Mouse (Mus musculus) thymus, postnatal 4 days (tissue): ENCODE measurements at regions not wholly inside any gene's neighbourhood (a gene's known extent, or its start where the extent isn't known, plus 50 kb on each side); places are given as distances from the start of the nearest gene placed in this dataset.

Experiments
- DNase-seq: peaks from one replicate; pipeline ENCODE4 v3.0.0; 2021

DNA sequence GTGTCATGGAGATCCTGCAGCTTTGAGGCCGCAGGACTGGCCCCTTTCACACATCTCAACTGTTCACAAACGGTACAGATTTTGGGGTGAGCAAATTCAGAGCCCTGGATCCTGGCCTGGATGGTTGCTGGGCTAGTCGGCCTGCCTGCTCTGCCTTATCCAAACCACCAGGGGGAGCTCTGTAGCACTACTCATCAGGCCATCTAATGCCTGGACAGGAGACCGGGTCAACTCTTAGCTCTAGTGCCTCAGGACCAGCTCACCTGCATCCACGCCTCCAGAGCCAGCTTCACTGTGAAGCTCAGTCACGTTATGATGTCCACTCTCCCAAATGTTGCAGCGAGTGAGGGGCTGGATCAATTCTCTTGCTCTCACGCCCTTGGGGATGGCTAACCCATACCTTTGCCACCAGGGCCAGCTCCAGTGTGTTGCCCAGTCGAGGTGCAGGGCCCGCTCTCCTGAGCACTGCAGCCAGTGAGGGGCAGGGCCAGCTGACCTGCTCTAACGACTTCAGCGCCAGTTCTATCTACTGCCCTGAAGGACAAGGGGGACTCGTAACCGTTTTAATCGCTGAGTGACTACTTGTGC lies 206.8 kb downstream of the Etnk1 start:
- peak; percentile 60 for DNase-seq

DNA sequence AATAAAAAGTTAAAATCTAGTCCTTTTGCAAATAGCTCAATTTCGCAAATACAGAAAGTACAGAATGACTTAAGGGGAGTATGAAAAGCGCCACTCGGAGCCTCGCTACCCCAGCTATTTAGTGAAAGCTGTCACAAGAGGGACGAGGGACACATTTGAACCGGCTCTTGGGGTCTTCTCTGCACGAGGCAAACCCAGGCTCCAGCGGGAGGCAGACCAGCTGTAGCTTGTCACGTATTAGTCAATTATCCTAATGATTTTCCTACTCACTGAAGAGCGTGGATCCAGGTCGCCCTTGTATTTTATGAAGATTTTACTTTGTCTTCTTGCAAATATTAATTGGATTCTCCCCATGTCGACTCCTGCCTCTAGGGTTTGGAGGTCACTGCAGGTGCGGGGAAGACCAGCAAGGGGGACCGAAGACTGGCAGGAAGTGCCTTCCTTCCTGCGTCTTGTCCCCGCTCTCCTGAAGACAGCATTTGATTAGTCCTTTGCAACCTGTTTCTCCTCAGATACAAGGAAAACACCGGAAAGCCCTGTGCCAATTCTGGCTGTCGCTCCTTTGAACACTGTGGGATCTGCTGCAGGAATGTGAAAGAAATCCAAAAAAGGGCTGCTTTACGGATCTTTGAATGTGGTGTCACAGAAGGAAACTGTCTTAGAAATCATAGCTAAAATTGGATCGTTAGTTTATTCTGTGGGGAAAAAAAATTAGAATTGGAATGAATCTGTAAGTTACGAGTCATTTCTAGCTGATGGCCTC lies 209.1 kb downstream of the Etnk1 start:
- DNase-seq: no peak

DNA sequence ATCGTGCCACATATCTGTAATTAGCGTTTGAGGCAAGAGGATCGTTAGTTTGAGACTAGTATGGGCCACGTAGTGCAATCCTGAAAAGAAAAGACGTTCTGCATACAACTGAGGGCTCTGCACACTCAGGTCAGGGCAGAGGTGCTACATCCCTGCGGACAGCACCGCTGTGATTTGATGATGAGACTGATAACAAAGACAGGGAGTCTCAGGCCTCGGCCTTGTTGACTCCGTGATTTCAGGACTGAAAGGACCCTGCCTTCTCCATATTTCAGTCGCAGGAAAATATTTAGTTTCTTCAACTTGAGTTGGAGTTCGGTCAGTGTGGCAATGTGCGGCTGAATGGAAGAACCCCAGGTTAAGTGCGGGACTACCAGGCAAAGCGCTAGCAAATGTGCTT lies 210.1 kb downstream of the Etnk1 start:
- no peak for DNase-seq

DNA sequence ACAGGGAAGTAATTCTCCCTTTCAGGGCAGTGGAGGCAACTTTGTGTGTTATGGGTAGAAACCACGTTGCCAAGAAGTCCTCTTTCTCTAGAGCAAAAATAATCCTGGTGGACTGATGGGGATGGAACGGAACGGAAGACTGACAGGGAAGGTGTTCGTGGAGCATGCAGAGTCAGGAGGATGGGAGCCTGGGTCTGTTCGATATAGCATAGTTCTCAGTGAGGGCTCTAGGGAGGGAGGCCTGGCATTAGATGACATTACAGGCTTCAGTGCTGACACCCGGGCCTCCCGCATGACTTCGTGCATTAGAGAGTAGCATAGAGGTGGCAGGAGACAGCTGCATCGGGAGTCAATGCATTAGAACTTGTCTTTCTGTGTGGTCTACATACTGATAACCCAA lies 211.1 kb downstream of the Etnk1 start:
- no peak for DNase-seq

DNA sequence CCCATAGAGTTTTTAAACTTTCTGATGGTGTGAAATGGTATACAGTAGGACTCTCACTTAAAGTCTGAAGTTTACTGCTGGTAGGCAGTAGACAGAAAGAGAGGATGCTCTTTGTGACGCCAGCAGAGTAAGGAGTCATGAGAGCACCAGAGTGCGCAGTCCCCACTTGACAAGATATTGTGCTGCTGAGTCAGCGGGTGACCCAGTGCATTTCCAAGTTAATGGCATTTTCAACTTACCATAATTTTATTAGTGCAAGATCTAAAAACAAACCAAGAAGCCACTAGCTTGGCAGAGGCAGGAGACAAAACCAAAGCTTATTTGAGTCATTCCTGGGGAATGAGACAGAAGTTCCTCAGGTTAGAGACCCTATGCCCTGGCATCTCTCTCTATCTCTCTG lies 213.5 kb downstream of the Etnk1 start:
- no peak for DNase-seq

DNA sequence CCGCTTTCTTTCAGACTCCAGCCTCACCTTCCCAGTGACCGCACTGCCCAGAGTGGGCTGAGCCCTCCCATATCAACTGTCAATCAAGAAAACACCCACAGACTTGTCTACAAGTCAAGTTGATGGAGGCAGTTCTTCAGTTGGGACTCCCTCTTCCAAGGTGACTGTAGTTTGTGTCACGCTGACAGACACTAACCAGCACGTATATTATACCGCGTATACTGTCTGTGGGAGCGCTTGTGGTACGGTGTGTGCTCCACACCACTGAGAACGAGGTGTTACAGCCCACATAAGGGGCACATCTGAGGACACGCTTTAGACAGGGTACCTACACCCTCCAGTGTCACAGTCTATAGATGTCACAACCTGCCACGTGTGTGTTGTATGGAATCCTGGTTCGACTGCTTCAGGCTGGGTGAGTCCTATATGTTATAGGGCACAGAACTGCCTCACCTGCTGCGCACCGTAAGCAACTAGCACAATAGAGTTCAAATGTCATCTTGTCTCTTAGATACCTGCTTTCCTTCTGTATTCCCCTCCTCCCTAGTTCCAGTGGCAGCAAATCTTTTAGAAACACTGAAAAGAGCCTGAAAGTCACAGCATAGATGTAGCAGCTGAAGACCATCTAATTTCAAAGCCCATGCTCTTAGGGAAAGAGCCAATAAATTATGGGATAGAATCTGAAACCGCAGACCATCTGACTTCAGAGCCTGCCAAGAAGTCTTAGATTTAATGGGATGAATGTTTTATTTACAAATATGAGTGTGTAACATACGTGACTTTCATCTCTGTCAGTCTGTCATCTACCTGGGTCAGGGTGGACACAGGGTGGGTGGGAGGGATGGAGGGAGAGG lies 219.8 kb downstream of the Etnk1 start:
- no peak for DNase-seq

DNA sequence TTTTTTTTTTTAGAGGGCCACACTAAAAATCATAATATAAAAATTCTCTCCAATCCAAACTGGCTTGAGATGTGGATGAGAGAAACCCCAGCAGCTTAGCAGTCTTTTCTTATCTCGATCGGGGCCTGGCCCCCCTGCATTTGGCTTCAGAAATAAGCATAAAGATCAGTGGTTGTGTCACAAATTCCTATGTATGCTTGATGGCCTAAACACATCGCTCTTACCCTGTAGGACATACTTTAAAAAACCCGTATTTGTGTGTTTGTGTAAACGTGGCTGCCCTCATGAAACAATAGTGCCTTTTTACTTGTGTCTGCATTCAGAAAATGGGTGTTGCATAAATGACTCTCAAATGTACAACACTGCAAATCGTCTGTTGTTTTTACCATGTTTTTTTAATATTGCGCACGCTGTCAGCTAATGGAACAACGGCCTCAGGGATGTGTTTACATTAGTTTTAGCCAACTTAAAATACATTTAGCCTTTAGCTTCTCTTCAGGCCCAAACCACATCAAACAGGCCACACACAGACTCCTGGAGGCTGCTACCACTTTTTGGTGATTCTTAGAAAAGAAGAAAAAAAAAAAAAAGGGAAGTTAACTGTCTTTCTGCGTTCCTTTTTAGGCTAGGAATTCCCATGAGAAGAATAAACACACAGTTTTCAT lies 226.7 kb downstream of the Etnk1 start:
- no peak for DNase-seq

DNA sequence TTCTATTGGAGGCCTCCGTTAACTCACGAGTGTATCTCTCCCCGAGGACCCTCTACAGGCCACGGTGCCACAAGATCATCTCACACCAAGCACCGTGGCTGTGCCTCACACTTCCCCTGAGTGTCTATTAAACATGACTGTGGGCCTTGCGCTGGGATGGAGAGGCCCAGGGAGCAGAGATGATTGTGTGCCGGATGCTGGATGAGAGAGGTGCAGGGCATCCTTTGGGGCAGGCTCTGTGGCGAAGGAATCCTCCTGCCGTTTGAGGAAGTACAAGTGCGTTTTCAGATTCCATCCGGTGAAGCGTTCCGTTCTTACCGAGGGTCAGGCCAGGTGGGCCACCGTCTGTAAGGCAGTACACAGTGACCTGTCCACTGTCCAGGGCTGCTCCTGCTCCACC lies 227.4 kb downstream of the Etnk1 start:
- no peak for DNase-seq

DNA sequence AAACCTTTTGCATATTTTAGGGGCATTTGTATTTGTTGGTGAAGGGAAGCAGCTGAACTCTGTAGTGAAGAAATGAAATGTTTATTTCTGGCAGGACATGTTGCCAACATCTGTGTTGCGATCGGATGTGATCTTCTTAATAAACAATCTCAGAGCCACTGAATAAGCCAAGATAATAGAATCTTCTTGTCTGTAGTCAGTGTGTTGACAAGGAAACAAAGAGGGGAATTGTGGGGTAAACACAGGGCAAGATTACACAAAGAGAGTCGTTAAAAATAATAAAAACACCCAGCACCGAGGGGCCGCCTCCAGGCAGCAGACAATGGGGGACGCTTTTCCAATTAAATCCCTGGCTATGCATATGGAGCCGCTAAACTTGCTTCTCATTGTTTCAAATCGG lies 234.4 kb downstream of the Etnk1 start:
- DNase-seq: no peak

DNA sequence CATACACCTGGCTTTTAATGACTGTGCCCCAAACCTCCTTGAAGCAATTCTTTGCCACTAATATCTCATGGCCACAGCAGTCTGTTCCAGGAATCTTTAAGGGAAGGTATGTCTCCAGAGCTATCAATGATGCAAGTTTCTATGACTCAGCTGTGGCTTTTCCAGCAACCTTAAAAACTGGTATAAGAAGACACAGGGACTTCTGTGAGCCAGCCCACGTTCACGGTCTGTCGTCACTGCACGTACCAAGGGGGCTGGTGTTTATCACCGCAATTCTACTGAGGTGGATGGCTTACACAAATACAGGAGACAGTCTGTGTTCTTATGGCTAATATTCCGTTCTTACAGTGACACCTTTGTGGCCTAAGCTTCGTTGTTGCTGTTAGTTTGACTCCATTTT lies 234.9 kb downstream of the Etnk1 start:
- DNase-seq: no peak

DNA sequence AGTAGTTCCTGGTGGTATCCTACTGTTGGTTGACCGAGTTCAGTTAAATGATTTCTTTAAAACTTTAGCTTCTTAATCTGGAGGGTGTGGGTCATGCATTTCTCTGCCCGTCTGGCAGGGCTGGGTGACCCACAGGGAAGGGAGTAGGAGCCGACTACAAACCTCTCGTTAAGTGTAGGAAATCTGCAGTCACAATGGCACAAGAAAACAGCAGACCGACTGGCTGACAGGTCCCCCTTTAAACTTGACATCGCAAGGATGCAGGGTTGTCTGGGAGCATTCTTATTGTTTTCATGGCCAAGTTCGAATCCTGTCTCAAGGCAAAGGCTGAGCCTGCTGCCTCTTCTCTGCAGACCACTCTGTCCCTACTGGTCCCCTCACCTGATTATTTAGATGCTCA lies 235.7 kb downstream of the Etnk1 start:
- no peak for DNase-seq

DNA sequence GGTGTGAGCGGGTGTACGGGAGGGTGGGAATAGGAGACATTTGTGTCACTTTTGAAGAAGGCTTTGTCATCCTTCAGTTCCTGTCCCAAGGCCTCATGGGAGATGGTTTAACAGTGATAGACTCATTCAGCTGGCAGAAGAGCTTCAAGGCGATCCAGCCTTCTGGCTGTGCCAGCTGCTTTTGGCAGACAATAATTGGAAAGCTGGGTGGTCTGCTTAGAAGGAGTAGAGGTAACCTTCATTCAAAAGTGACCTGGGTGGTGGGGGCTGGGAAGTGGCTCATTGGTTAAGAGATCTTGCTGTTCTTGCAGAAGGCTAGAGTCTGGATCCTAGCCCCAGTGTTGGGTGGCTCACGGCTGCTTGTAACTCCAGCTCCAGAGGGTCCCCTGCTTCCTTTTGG lies 237.5 kb downstream of the Etnk1 start:
- no peak for DNase-seq

DNA sequence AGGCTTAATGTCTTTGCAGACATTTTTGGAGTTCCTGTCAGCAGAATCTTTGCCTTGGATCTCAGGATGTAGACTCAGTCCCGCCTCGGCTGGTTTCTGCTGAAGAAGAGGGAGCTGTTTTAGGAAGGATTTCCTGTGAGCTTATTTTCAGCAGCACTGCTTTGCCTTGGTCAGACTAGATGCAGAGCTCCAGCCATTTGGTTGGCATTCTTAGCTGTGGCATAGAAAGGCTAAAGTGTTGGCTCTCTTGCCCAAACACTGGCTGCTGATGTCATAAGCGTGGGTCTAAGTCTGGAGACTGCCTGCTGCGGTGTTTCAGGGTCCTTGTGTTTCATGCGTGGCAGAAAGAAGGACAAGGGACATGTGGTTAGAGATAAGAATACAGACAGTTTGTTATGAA lies 245.0 kb downstream of the Etnk1 start:
- DNase-seq: no peak

DNA sequence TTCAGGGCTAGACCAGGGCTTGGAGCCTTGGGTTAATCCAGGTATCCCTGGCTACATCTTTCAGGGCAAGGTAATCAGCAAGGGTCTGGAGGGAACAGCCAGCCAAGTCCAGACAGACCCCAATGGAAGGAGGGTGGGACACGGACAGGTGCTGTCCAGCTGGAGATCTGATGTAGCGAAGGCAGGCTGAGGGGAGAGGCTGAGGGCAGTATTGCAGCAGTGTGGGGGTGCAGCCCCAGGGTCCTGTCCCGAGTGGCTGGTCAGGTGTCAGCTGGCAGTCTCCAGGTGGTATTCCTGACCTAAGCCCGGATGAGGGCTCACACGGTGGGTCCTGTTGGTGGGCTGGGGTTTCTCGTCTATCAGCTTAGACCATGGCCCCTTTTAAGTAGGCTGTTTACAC lies 245.7 kb downstream of the Etnk1 start:
- no peak for DNase-seq

DNA sequence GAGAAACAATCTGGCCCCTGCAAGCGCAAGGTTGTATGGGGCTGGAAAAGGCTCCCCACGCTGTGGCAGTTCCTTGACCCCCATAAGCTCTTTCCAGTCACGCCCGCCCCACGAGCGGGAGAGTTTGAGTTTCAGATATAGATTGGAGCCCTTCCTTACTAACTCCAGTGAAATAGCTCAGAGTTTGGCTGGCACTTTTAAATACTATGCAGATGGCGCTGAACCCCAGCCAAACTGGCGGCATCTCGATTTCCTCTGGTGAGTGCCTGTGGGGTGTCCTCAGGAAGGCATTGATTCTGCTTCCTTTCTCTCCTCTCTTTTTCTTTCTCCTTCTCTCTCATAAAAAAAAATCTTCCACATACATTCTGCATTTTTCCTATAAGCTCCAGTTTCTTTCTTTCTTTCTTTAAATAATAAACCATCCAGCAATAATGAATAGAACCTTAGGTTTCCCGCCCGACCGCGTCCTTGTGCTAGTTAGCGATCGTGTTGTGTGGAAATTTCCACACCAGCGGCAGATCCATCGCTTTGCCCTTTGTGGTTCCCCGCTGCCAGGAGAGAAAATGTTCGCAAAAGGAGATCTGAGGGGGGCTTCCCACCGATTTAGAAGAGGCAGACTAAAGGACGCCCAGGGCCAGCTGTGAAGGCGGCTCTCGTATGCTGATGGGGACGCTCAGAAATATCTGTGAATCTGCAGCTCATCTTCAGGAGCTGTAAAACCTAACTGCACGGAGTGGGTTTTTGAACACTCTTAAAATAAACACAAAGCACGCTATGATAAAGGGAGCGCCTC lies 247.8 kb downstream of the Etnk1 start:
- no peak for DNase-seq

DNA sequence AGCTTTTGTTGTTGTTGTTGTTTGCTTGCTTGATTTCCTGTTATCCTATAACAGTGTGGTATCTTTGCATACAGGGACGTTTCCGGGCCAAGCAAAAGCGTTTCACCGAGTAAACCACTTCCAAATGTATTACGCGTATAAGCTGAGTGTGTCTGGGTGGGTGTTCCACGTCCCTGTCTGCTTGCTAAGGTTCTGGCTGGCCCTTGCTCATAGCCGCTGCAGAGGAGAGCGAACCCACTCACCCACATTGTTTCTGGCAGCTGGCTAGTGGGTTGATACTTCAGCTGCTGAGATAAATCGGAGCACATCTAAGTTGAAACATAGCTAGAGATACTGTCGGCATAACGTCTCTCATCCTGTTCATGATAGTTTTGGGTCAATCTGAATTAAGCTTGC lies 248.4 kb downstream of the Etnk1 start:
- no peak for DNase-seq

DNA sequence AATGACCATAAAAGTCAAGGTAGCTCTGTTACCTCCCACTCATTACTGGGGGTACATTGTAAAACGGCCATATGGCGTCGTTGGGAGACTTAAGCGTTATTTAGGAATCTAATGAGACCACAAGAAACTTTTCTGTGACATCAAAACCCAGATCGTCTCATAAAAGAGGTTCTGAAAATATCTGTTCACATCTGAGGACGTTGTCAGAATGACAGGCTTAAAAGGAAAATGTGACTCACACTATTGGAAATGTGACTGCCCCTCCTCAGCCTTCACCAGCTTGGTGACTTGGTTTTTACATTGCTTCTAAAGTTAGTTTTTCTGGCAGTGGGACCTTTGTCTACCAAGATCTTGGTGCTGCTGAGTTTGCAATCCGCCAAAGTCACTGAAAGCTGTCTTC lies 252.9 kb downstream of the Etnk1 start:
- DNase-seq: no peak

DNA sequence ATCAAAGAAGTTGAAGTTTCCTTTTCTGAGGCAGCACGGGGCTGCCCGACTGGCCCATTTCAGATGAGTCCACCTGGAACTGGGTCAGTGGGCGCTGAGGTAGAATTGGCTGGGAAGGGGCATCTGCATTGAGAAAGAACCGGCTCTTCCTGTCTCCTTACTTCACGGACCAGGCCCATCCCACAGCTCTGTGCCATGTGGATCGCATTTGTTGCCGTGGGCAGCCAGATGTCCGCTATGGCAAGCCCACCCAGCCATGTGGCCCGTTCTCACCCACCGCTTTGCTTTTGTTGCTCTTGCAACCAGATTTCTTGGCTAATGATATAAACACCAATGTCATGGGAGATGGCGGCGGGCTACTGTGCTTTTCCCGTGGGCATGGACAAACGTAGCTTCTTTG lies 256.0 kb downstream of the Etnk1 start:
- no peak for DNase-seq

DNA sequence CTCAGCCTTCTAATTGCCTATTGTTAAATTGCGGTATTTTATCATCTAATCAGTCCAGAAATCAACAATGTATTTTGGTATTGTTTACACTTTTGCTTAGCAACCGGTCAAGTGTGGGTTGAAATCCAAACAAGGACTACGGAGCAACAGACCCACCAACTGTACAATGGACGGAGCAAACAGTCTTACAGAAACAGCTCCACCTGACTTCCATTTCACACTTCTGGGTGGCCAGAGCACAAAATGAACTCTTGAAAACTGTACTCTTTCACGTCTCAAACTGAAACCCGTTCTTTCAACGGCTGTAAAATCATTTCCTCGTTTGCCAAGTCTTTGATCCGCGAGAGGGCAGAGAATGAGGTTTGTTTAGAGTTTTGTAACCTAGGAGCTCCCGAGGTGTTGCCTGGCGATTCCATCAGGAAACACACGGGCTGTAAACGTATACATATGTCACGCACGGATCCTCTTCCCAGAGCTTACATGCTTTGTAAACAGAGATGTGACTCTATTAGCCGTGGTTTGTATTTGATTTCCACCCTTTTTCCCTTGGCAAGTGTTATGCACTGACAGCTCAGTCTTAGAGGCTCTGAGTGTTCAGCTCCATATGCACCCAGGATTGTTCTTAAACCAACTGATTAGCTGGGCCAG lies 258.3 kb downstream of the Etnk1 start:
- DNase-seq: no peak

DNA sequence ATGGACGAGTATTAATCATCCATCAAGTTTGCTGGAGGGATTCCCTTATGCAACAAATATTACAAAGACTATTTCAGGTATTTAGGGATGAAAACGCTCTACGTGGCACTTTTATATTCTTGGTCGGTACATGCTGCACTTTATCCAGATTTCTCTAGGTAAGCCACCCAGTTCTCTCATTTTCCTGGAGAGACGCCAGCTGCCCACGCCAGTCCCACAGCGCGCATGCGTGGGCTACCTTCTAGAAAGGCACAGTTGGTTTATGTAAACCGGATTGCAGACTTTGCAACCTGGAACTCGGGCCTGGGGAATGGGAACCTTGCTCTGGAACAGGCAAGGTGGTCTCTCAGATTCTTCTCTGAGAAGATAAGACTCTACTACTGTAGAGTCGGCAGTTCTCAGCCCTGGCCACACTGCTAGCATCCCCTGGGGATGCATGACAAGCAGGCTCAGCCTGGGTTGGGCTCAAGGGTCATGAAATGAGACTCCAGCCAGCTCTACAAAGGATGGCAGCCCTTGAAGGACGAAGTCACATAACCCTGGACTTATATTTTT lies 265.0 kb downstream of the Etnk1 start:
- no peak for DNase-seq

DNA sequence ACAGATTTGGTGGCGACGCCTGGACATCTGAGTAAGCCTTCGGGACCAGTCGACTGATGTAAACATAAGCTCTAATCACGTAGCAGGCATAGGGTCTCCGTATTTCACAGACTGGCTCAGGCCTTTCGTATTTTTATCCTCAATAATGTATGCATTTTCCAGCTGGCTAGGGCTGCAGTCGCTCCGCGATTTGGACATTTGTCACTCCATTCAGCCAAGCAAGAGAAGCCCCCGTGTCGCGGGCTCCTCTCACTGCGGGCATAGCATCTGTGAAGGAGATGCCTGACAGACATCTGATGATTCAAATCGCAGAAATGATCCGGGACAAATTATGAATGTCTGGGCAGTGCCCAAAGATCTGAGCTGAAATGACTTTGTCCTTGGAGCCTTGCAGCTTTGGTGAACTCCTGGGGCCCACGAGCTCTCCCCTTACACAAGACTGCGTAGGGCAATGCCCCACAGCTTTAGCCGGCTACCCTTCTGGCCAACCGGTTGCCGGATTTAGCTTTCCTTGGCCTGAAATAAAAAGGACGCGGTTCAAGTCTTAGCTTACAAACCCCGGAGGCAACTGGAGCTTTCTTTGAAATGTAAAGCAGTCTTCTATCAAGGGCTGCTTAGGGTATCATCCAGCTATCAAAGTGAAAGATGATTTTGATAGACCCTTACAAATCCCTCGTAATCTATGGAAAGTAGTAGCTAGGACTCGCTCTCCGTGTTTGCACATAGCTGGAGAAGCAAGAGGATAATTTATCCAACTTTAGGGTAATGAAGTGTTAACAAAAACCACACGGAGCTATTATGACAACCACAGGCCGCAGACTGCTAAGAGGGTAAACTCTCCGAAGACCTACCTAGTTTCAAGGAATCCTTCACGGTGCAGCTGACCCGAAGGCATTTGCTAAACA lies 270.6 kb downstream of the Etnk1 start:
- DNase-seq: no peak
